ENCODE assay signal across 26 mouse cellular contexts in genomic region chr5:100000500-100000899, GRCm38 (mm10). TPM values are rescaled to one million over a fixed set of nuclear protein-coding genes. Genes with fewer than 3 reads are reported as not detected.
DNase-seq lines count a peak whose midpoint lies in the region; ATAC-seq lines count a peak whose summit lies in the region.
"Had no signal": no experiment of that assay in that cellular context is flagged by ENCODE, and none has a peak within 500 bp of the region (broad histone marks: within the 10 kb centered on the region; RNA-seq: fewer than 3 reads in every experiment).

No protein-coding gene starts in this region.

- no peaks in the 10 kb centered on the region for H3K36me3 ChIP-seq in heart, embryonic 12.5 days
- no peaks in the 10 kb centered on the region for H3K36me3 ChIP-seq in heart, embryonic 11.5 days (ENCODE audit: control insufficient read depth, insufficient read depth, low read length)
- H3K36me3 ChIP-seq in kidney, embryonic 16.5 days (ENCODE audit: insufficient read depth, low read length) = no peaks in the 10 kb centered on the region
- H3K36me3 ChIP-seq in embryonic facial prominence, embryonic 15.5 days = no peaks in the 10 kb centered on the region
- no peaks in the 10 kb centered on the region for H3K36me3 ChIP-seq in stomach, embryonic 15.5 days
- H3K36me3 ChIP-seq: forebrain, embryonic 12.5 days; heart, embryonic 13.5 days; limb, embryonic 12.5 days; liver, embryonic 13.5 days; midbrain, embryonic 10.5 days; midbrain, embryonic 15.5 days had no signal

- peak; percentile 55; the same call in 1 of the 2 replicates for ATAC-seq in heart, embryonic 12.5 days (ENCODE audit: insufficient number of reproducible peaks, low FRiP score)
- ATAC-seq in heart, embryonic 11.5 days (replicated peaks; ENCODE audit: insufficient number of reproducible peaks, low FRiP score, low TSS enrichment) = no peak
- ATAC-seq in kidney, embryonic 16.5 days (ENCODE audit: low FRiP score, low TSS enrichment) = 0 out of 2 replicates have a peak, but pooled peaks have one; percentile 51
- 0 out of 2 replicates have a peak, but pooled peaks have one; percentile 43 for ATAC-seq in embryonic facial prominence, embryonic 15.5 days (ENCODE audit: insufficient number of reproducible peaks, low FRiP score, low TSS enrichment, low read depth)
- peak; percentile 51 for ATAC-seq in stomach, embryonic 15.5 days (ENCODE audit: insufficient read depth, low FRiP score, low read depth)
- no peak for ATAC-seq in cerebellum, adult (ENCODE audit: insufficient number of reproducible peaks, low FRiP score, low TSS enrichment)
- ATAC-seq: forebrain, postnatal 0 days; midbrain, embryonic 15.5 days; Patski had no signal

- H3K9ac ChIP-seq in heart, embryonic 12.5 days = no peak overlapping the region
- no peak overlapping the region for H3K9ac ChIP-seq in heart, embryonic 11.5 days (ENCODE audit: low read depth, low read length)
- no peak overlapping the region for H3K9ac ChIP-seq in kidney, embryonic 16.5 days (replicated peaks; ENCODE audit: low read length)
- H3K9ac ChIP-seq in embryonic facial prominence, embryonic 15.5 days = no peak overlapping the region
- H3K9ac ChIP-seq in stomach, embryonic 15.5 days = no peak overlapping the region
- H3K9ac ChIP-seq: forebrain, embryonic 12.5 days; forebrain, postnatal 0 days; heart, embryonic 13.5 days; limb, embryonic 12.5 days; liver, embryonic 13.5 days; midbrain, embryonic 15.5 days had no signal

- no peaks in the 10 kb centered on the region for H3K27me3 ChIP-seq in heart, embryonic 12.5 days (replicated peaks)
- H3K27me3 ChIP-seq in heart, embryonic 11.5 days (ENCODE audit: control insufficient read depth, insufficient read depth, low read length) = no peaks in the 10 kb centered on the region
- no peaks in the 10 kb centered on the region for H3K27me3 ChIP-seq in kidney, embryonic 16.5 days (ENCODE audit: insufficient read depth, low read length)
- H3K27me3 ChIP-seq in embryonic facial prominence, embryonic 15.5 days = no peaks in the 10 kb centered on the region
- H3K27me3 ChIP-seq in stomach, embryonic 15.5 days (replicated peaks) = no peaks in the 10 kb centered on the region
- H3K27me3 ChIP-seq: forebrain, embryonic 12.5 days; limb, embryonic 12.5 days; liver, embryonic 13.5 days; midbrain, embryonic 15.5 days; Patski had no signal

- H3K4me3 ChIP-seq in heart, embryonic 12.5 days = no peak overlapping the region
- H3K4me3 ChIP-seq in heart, embryonic 11.5 days (ENCODE audit: low read depth, low read length) = no peak overlapping the region
- H3K4me3 ChIP-seq in kidney, embryonic 16.5 days (ENCODE audit: low read length) = no peak overlapping the region
- no peak overlapping the region for H3K4me3 ChIP-seq in embryonic facial prominence, embryonic 15.5 days (replicated peaks)
- H3K4me3 ChIP-seq in stomach, embryonic 15.5 days (replicated peaks) = no peak overlapping the region
- H3K4me3 ChIP-seq: forebrain, embryonic 12.5 days; heart, embryonic 13.5 days; limb, embryonic 12.5 days; liver, embryonic 13.5 days; midbrain, embryonic 10.5 days; midbrain, embryonic 15.5 days had no signal

- DNase-seq in kidney, adult 11 months = no peak
- DNase-seq: adrenal gland, postnatal 10 days; cerebellum, adult 11-12 months; cerebellum, adult 9-11 months; embryo, embryonic 11 days; forebrain, postnatal 0 days; gastrocnemius, postnatal 10 days; heart, postnatal 10 days; kidney, adult 2 months; kidney, postnatal 14 days; liver, embryonic 13.5 days; lung, adult 2 months; lung, postnatal 14 days; right cerebral cortex, postnatal 4 days had no signal

- peaks cover 6% of the 10 kb centered on the region for H3K9me3 ChIP-seq in heart, embryonic 12.5 days (replicated peaks)
- peaks cover 5% of the 10 kb centered on the region; the same call in 1 of the 2 replicates for H3K9me3 ChIP-seq in heart, embryonic 11.5 days (replicated peaks; ENCODE audit: control insufficient read depth, low read length)
- 0 out of 2 replicates have a peak, but pooled peaks cover 4% of the 10 kb centered on the region for H3K9me3 ChIP-seq in kidney, embryonic 16.5 days (ENCODE audit: low read length)
- H3K9me3 ChIP-seq in embryonic facial prominence, embryonic 15.5 days (replicated peaks) = no peaks in the 10 kb centered on the region
- H3K9me3 ChIP-seq in stomach, embryonic 15.5 days = no peaks in the 10 kb centered on the region
- H3K9me3 ChIP-seq: forebrain, embryonic 12.5 days; liver, embryonic 13.5 days; midbrain, embryonic 15.5 days had no signal

- 41% methylated on average over 8 of the region's 8 CpGs for WGBS in heart, embryonic 12.5 days
- 46% methylated on average over 8 of the region's 8 CpGs for WGBS in heart, embryonic 11.5 days (ENCODE audit: insufficient replicate concordance)
- WGBS in kidney, embryonic 16.5 days = 50% methylated on average over 6 of the region's 8 CpGs
- WGBS in embryonic facial prominence, embryonic 15.5 days = 38% methylated on average over 8 of the region's 8 CpGs
- 41% methylated on average over 8 of the region's 8 CpGs for WGBS in stomach, embryonic 15.5 days

- no peak overlapping the region for H3K27ac ChIP-seq in heart, embryonic 12.5 days (ENCODE audit: poor library complexity, severe bottlenecking)
- H3K27ac ChIP-seq in heart, embryonic 11.5 days (ENCODE audit: low read depth, low read length) = no peak overlapping the region
- no peak overlapping the region for H3K27ac ChIP-seq in kidney, embryonic 16.5 days (ENCODE audit: low read length)
- no peak overlapping the region for H3K27ac ChIP-seq in embryonic facial prominence, embryonic 15.5 days (replicated peaks)
- H3K27ac ChIP-seq in stomach, embryonic 15.5 days = no peak overlapping the region
- H3K27ac ChIP-seq: forebrain, embryonic 12.5 days; heart, embryonic 13.5 days; limb, embryonic 12.5 days; liver, embryonic 13.5 days; midbrain, embryonic 10.5 days; midbrain, embryonic 15.5 days had no signal

- H3K4me1 ChIP-seq in heart, embryonic 12.5 days (replicated peaks) = peaks cover 10% of the 10 kb centered on the region
- H3K4me1 ChIP-seq in heart, embryonic 11.5 days (ENCODE audit: control insufficient read depth, insufficient read depth, low read length) = peaks cover 4% of the 10 kb centered on the region
- H3K4me1 ChIP-seq in kidney, embryonic 16.5 days (ENCODE audit: insufficient read depth, low read length) = no peaks in the 10 kb centered on the region
- no peaks in the 10 kb centered on the region for H3K4me1 ChIP-seq in embryonic facial prominence, embryonic 15.5 days
- no peaks in the 10 kb centered on the region for H3K4me1 ChIP-seq in stomach, embryonic 15.5 days
- H3K4me1 ChIP-seq: forebrain, embryonic 12.5 days; limb, embryonic 12.5 days; midbrain, embryonic 10.5 days; midbrain, embryonic 15.5 days had no signal

- H3K4me2 ChIP-seq in heart, embryonic 12.5 days = no peak overlapping the region
- no peak overlapping the region for H3K4me2 ChIP-seq in heart, embryonic 11.5 days
- H3K4me2 ChIP-seq in kidney, embryonic 16.5 days (replicated peaks; ENCODE audit: low read depth, low read length) = no peak overlapping the region
- H3K4me2 ChIP-seq in embryonic facial prominence, embryonic 15.5 days (replicated peaks) = no peak overlapping the region
- H3K4me2 ChIP-seq in stomach, embryonic 15.5 days = no peak overlapping the region
- H3K4me2 ChIP-seq: forebrain, embryonic 12.5 days; heart, embryonic 13.5 days; limb, embryonic 12.5 days; liver, embryonic 13.5 days; midbrain, embryonic 15.5 days had no signal

RNA-seq across cellular contexts. Expression of gene 4930524J08Rik, which starts 21.6 kb away (rescaled TPM):
- polyA plus RNA-seq in heart, embryonic 12.5 days (2016; fragmentation: Nextera tagmentation; extraction: Ambion mirVana) = 1.4 and 1.6 TPM in 2 replicates
- polyA plus RNA-seq in heart, embryonic 11.5 days (2014; fragmentation: Nextera tagmentation; extraction: Ambion mirVana) = 1.5 and 1.7 TPM in 2 replicates
- 1.5 and 2.0 TPM in 2 replicates for polyA plus RNA-seq in kidney, embryonic 16.5 days (2015; fragmentation: Nextera tagmentation; extraction: Ambion mirVana)
- 1.7 and 3.5 TPM in 2 replicates for polyA plus RNA-seq in embryonic facial prominence, embryonic 15.5 days (2015; fragmentation: Nextera tagmentation; extraction: Ambion mirVana)
- polyA plus RNA-seq in stomach, embryonic 15.5 days (2015; fragmentation: Nextera tagmentation; extraction: Ambion mirVana) = 1.7 and 1.8 TPM in 2 replicates

RNA-seq across cellular contexts. Expression of gene Hnrnpd, which starts 21.8 kb away (rescaled TPM):
- 213 and 235 TPM in 2 replicates for polyA plus RNA-seq in heart, embryonic 12.5 days (2016; fragmentation: Nextera tagmentation; extraction: Ambion mirVana)
- polyA plus RNA-seq in heart, embryonic 11.5 days (2014; fragmentation: Nextera tagmentation; extraction: Ambion mirVana) = 113 and 120 TPM in 2 replicates
- 57.2 and 84.8 TPM in 2 replicates for polyA plus RNA-seq in kidney, embryonic 16.5 days (2015; fragmentation: Nextera tagmentation; extraction: Ambion mirVana)
- 180 and 195 TPM in 2 replicates for polyA plus RNA-seq in embryonic facial prominence, embryonic 15.5 days (2015; fragmentation: Nextera tagmentation; extraction: Ambion mirVana)
- polyA plus RNA-seq in stomach, embryonic 15.5 days (2015; fragmentation: Nextera tagmentation; extraction: Ambion mirVana) = 178 and 194 TPM in 2 replicates

RNA-seq across cellular contexts. Expression of gene Hnrnpdl, which starts 39.0 kb away (rescaled TPM):
- polyA plus RNA-seq in heart, embryonic 12.5 days (2016; fragmentation: Nextera tagmentation; extraction: Ambion mirVana) = 112 and 117 TPM in 2 replicates
- polyA plus RNA-seq in heart, embryonic 11.5 days (2014; fragmentation: Nextera tagmentation; extraction: Ambion mirVana) = 117 and 125 TPM in 2 replicates
- polyA plus RNA-seq in kidney, embryonic 16.5 days (2015; fragmentation: Nextera tagmentation; extraction: Ambion mirVana) = 153 and 162 TPM in 2 replicates
- 149 and 152 TPM in 2 replicates for polyA plus RNA-seq in embryonic facial prominence, embryonic 15.5 days (2015; fragmentation: Nextera tagmentation; extraction: Ambion mirVana)
- 136 and 149 TPM in 2 replicates for polyA plus RNA-seq in stomach, embryonic 15.5 days (2015; fragmentation: Nextera tagmentation; extraction: Ambion mirVana)

RNA-seq across cellular contexts. Expression of gene Enoph1, which starts 39.3 kb away (rescaled TPM):
- polyA plus RNA-seq in heart, embryonic 12.5 days (2016; fragmentation: Nextera tagmentation; extraction: Ambion mirVana) = 26.0 and 26.9 TPM in 2 replicates
- 28.0 and 31.2 TPM in 2 replicates for polyA plus RNA-seq in heart, embryonic 11.5 days (2014; fragmentation: Nextera tagmentation; extraction: Ambion mirVana)
- 47.7 and 52.1 TPM in 2 replicates for polyA plus RNA-seq in kidney, embryonic 16.5 days (2015; fragmentation: Nextera tagmentation; extraction: Ambion mirVana)
- 41.5 and 41.9 TPM in 2 replicates for polyA plus RNA-seq in embryonic facial prominence, embryonic 15.5 days (2015; fragmentation: Nextera tagmentation; extraction: Ambion mirVana)
- polyA plus RNA-seq in stomach, embryonic 15.5 days (2015; fragmentation: Nextera tagmentation; extraction: Ambion mirVana) = 41.2 and 46.2 TPM in 2 replicates

Comparison
In these comparisons a context has a peak if more than half of its experiments do, and no peak if none do; other contexts are left out.
1. ATAC-seq: peak in heart, embryonic 12.5 days (single experiment), kidney, embryonic 16.5 days (single experiment), embryonic facial prominence, embryonic 15.5 days (single experiment) and stomach, embryonic 15.5 days (single experiment); none in heart, embryonic 11.5 days (single experiment) and cerebellum, adult (single experiment).